Mouse (Mus musculus) heart, adult 2 months (tissue): Measurements from ENCODE around the gene Vwa3a.

Source experiments
- CTCF ChIP-seq: fragments of 200-600 bp; IDR thresholded peaks from 2 replicates; pipeline ENCODE4 v1.8.1; 2022; ENCODE audit warnings: antibody characterized with exemption, mild to moderate bottlenecking, moderate library complexity
- EP300 ChIP-seq: fragments of 200-500 bp; IDR thresholded peaks from 2 replicates; pipeline ENCODE4 v1.6.1; 2011; ENCODE audit warnings: low read depth, low read length, control low read depth; ENCODE audit not compliant: insufficient read depth
- POLR2A ChIP-seq: fragments of 200-500 bp; IDR thresholded peaks from 2 replicates; pipeline ENCODE4 v1.6.1; 2011; ENCODE audit warnings: mild to moderate bottlenecking, low read depth, low read length, control low read depth; ENCODE audit not compliant: insufficient read depth

GRCm38 (mm10) chr7:120836361-120836760 lies 97.2 kb downstream of the Vwa3a start:
- no peak for TF ChIP-seq POLR2A
- TF ChIP-seq CTCF = no peak
- TF ChIP-seq EP300 = no peak
